In the genomic region with DNA sequence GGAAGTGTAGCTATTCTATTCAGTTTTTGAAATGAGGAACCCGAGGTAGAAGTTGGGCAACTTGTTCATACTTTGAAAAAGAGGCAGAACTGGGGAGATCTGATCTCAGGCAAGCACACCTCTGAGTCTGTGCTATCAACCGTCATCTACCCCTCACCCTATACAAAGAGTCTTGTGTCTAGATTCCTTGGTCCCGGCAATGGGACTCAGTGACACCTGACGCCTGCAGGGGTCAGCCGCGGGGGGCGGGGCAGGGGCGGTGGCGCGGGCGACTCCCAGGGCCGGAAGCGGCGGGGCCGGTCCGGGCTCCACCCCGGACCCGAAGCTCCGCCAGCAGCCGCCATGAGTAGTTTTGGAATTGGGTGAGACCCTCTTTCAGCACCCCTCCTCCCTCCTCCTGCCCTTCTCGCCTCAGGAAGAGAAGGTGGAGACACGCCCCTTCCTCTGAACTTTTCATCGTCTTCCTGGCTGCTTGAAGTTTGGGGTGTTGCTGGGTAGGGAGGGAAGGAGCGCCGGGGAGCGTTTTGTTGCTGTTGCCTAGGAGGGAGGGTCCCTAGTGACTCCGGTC, we compare ENCODE assay signal across 8 mouse cellular contexts. TPM values are rescaled to one million over a fixed set of nuclear protein-coding genes. Genes with fewer than 3 reads are reported as not detected.
DNase-seq lines count a peak whose midpoint lies in the region; ATAC-seq and TF ChIP-seq lines count a peak whose summit lies in the region.

No protein-coding gene starts in this region.

- no peaks in the 10 kb centered on the region for H3K36me3 ChIP-seq in testis, adult 2 months (ENCODE audit: control insufficient read depth, insufficient read depth, low read length)
- H3K36me3 ChIP-seq in forebrain, embryonic 10.5 days (replicated peaks) = peaks cover 17% of the 10 kb centered on the region
- H3K36me3 ChIP-seq in hindbrain, embryonic 12.5 days = peaks cover 18% of the 10 kb centered on the region
- peaks cover 15% of the 10 kb centered on the region for H3K36me3 ChIP-seq in midbrain, embryonic 16.5 days (ENCODE audit: control insufficient read depth, insufficient read depth, low read length)

- H3K9me3 ChIP-seq in forebrain, embryonic 10.5 days = no peaks in the 10 kb centered on the region
- H3K9me3 ChIP-seq in hindbrain, embryonic 12.5 days (replicated peaks) = 0 out of 2 replicates have a peak, but pooled peaks cover 7% of the 10 kb centered on the region
- no peaks in the 10 kb centered on the region for H3K9me3 ChIP-seq in midbrain, embryonic 16.5 days (replicated peaks; ENCODE audit: control insufficient read depth, low read length, poor library complexity, severe bottlenecking)

- H3K4me3 ChIP-seq in testis, adult 2 months (ENCODE audit: control insufficient read depth, low read depth, low read length) = peak overlapping the region; percentile 81
- peak overlapping the region; percentile 62 for H3K4me3 ChIP-seq in forebrain, embryonic 10.5 days
- H3K4me3 ChIP-seq in hindbrain, embryonic 12.5 days = peak overlapping the region; percentile 41
- peak overlapping the region; percentile 28 for H3K4me3 ChIP-seq in midbrain, embryonic 16.5 days (ENCODE audit: low read depth, low read length)

- peaks cover 7% of the 10 kb centered on the region for H3K27me3 ChIP-seq in testis, adult 2 months (ENCODE audit: control insufficient read depth, insufficient read depth, low read length)
- H3K27me3 ChIP-seq in forebrain, embryonic 10.5 days (ENCODE audit: poor library complexity, severe bottlenecking) = peaks cover 51% of the 10 kb centered on the region
- H3K27me3 ChIP-seq in hindbrain, embryonic 12.5 days = peaks cover 58% of the 10 kb centered on the region
- H3K27me3 ChIP-seq in midbrain, embryonic 16.5 days (ENCODE audit: control insufficient read depth, insufficient read depth, low read depth, low read length) = peaks cover 3% of the 10 kb centered on the region

- TF ChIP-seq POLR2A in testis, adult 2 months (IDR thresholded peaks at IDR 0.05; ENCODE audit: control insufficient read depth, low read depth, low read length) = no peak

- intact Hi-C loops in left cerebral cortex, postnatal 25 days (cut with DNase I) = no loop called here

- TF ChIP-seq CTCF in testis, adult 2 months (IDR thresholded peaks at IDR 0.05; ENCODE audit: control insufficient read depth, insufficient read depth, insufficient replicate concordance, low read depth, low read length) = no peak

- no peak for DNase-seq in testis, postnatal 14 days (ENCODE audit: low spot score)
- peak; percentile 62 for DNase-seq in forebrain, embryonic 10.5 days (ENCODE audit: extremely low spot score, low spot score)
- peak; percentile 66 for DNase-seq in liver
- no peak for DNase-seq in right cerebral cortex, adult 18-20 months
- DNase-seq in left cerebral cortex, postnatal 25 days (ENCODE audit: low spot score in 2 of 2) = no peak

- peaks cover 41% of the 10 kb centered on the region for H3K4me1 ChIP-seq in testis, adult 2 months (ENCODE audit: control insufficient read depth, insufficient read depth, low read length)
- peaks cover 65% of the 10 kb centered on the region for H3K4me1 ChIP-seq in forebrain, embryonic 10.5 days
- peaks cover 47% of the 10 kb centered on the region for H3K4me1 ChIP-seq in hindbrain, embryonic 12.5 days
- peaks cover 29% of the 10 kb centered on the region for H3K4me1 ChIP-seq in midbrain, embryonic 16.5 days (ENCODE audit: control insufficient read depth, insufficient read depth, low read length)

- under 1% methylated on average over 27 of the region's 27 CpGs for WGBS in forebrain, embryonic 10.5 days
- WGBS in hindbrain, embryonic 12.5 days = 2% methylated on average over 26 of the region's 27 CpGs
- 6% methylated on average over 26 of the region's 27 CpGs for WGBS in midbrain, embryonic 16.5 days

- H3K4me2 ChIP-seq in hindbrain, embryonic 12.5 days (replicated peaks) = peak overlapping the region; percentile 52
- H3K4me2 ChIP-seq in midbrain, embryonic 16.5 days (ENCODE audit: low read length) = peak overlapping the region; percentile 31

- ATAC-seq in hindbrain, embryonic 12.5 days (ENCODE audit: low FRiP score) = no peak
- ATAC-seq in midbrain, embryonic 16.5 days = no peak

- peak overlapping the region; percentile 53; the same call in 1 of the 2 replicates for H3K9ac ChIP-seq in hindbrain, embryonic 12.5 days
- 0 out of 2 replicates have a peak overlapping the region, but pooled peaks have one; percentile 22 for H3K9ac ChIP-seq in midbrain, embryonic 16.5 days (ENCODE audit: low read depth, low read length)

- no peak overlapping the region for H3K27ac ChIP-seq in testis, adult 2 months (ENCODE audit: control insufficient read depth, insufficient read depth, low read depth, low read length)
- peak overlapping the region; percentile 77 for H3K27ac ChIP-seq in forebrain, embryonic 10.5 days
- H3K27ac ChIP-seq in hindbrain, embryonic 12.5 days = no peak overlapping the region
- no peak overlapping the region for H3K27ac ChIP-seq in midbrain, embryonic 16.5 days (ENCODE audit: low read length)

RNA-seq across cellular contexts. Expression of a gene that starts 4.7 kb away (rescaled TPM):
- polyA plus RNA-seq in testis, adult 2 months (2012; rRNA removed) = 11.1 and 12.9 TPM in 2 replicates
- polyA plus RNA-seq in forebrain, embryonic 10.5 days (2016; fragmentation: Nextera tagmentation; extraction: Ambion mirVana) = 5.3 and 6.4 TPM in 2 replicates
- 6.1 and 7.2 TPM in 2 replicates for polyA plus RNA-seq in hindbrain, embryonic 12.5 days (2016; fragmentation: Nextera tagmentation; extraction: Ambion mirVana)
- polyA plus RNA-seq in midbrain, embryonic 16.5 days (2015; fragmentation: Nextera tagmentation; extraction: Ambion mirVana) = 10.6 TPM in 2 replicates
- 100 to 1,000 TPM; 125 to 133 TPM for total RNA-seq in left cerebral cortex, postnatal 25 days (2021)

RNA-seq across cellular contexts. Expression of a gene that starts 15.0 kb away (rescaled TPM):
- 20.9 and 24.3 TPM in 2 replicates for polyA plus RNA-seq in testis, adult 2 months (2012; rRNA removed)
- polyA plus RNA-seq in forebrain, embryonic 10.5 days (2016; fragmentation: Nextera tagmentation; extraction: Ambion mirVana) = 0.22 and 0.25 TPM in 2 replicates
- polyA plus RNA-seq in hindbrain, embryonic 12.5 days (2016; fragmentation: Nextera tagmentation; extraction: Ambion mirVana) = 1.4 and 2.0 TPM in 2 replicates
- 4.0 and 4.8 TPM in 2 replicates for polyA plus RNA-seq in midbrain, embryonic 16.5 days (2015; fragmentation: Nextera tagmentation; extraction: Ambion mirVana)
- 1 to 10 TPM; 1.1 to 1.5 TPM for total RNA-seq in left cerebral cortex, postnatal 25 days (2021)

RNA-seq across cellular contexts. Expression of a gene that starts 31.4 kb away (rescaled TPM):
- 9.5 and 16.2 TPM in 2 replicates for polyA plus RNA-seq in testis, adult 2 months (2012; rRNA removed)
- 1.6 and 2.0 TPM in 2 replicates for polyA plus RNA-seq in forebrain, embryonic 10.5 days (2016; fragmentation: Nextera tagmentation; extraction: Ambion mirVana)
- 2.2 and 2.4 TPM in 2 replicates for polyA plus RNA-seq in hindbrain, embryonic 12.5 days (2016; fragmentation: Nextera tagmentation; extraction: Ambion mirVana)
- 3.4 and 4.5 TPM in 2 replicates for polyA plus RNA-seq in midbrain, embryonic 16.5 days (2015; fragmentation: Nextera tagmentation; extraction: Ambion mirVana)
- total RNA-seq in left cerebral cortex, postnatal 25 days (2021) = 1 to 10 TPM; 3.7 to 4.3 TPM

RNA-seq across cellular contexts. Expression of a gene that starts 31.4 kb away (rescaled TPM):
- 135 and 140 TPM in 2 replicates for polyA plus RNA-seq in testis, adult 2 months (2012; rRNA removed)
- 183 and 193 TPM in 2 replicates for polyA plus RNA-seq in forebrain, embryonic 10.5 days (2016; fragmentation: Nextera tagmentation; extraction: Ambion mirVana)
- 118 and 122 TPM in 2 replicates for polyA plus RNA-seq in hindbrain, embryonic 12.5 days (2016; fragmentation: Nextera tagmentation; extraction: Ambion mirVana)
- 105 TPM in 2 replicates for polyA plus RNA-seq in midbrain, embryonic 16.5 days (2015; fragmentation: Nextera tagmentation; extraction: Ambion mirVana)
- total RNA-seq in left cerebral cortex, postnatal 25 days (2021) = 10 to 100 TPM; 72.8 to 77.5 TPM

RNA-seq across cellular contexts. Expression of a gene that starts 31.9 kb away (rescaled TPM):
- polyA plus RNA-seq in testis, adult 2 months (2012; rRNA removed) = 12.7 and 13.5 TPM in 2 replicates
- polyA plus RNA-seq in forebrain, embryonic 10.5 days (2016; fragmentation: Nextera tagmentation; extraction: Ambion mirVana) = 14.7 and 16.0 TPM in 2 replicates
- 21.2 and 22.8 TPM in 2 replicates for polyA plus RNA-seq in hindbrain, embryonic 12.5 days (2016; fragmentation: Nextera tagmentation; extraction: Ambion mirVana)
- 24.9 and 28.8 TPM in 2 replicates for polyA plus RNA-seq in midbrain, embryonic 16.5 days (2015; fragmentation: Nextera tagmentation; extraction: Ambion mirVana)
- total RNA-seq in left cerebral cortex, postnatal 25 days (2021) = 10 to 100 TPM; 15.5 to 16.0 TPM

Comparison
In these comparisons a context has a peak if more than half of its experiments do, and no peak if none do; other contexts are left out.
1. H3K4me3 ChIP-seq: peak in every context shown above with its lines; median percentile 81 in testis, adult 2 months; 62 in forebrain, embryonic 10.5 days; 41 in hindbrain, embryonic 12.5 days; 28 in midbrain, embryonic 16.5 days.
2. DNase-seq: peak in forebrain, embryonic 10.5 days (single experiment) and liver (single experiment); none in testis, postnatal 14 days (single experiment), right cerebral cortex, adult 18-20 months (single experiment) and left cerebral cortex, postnatal 25 days (0 of 2).